7 mouse cellular contexts compared by ENCODE assay signal in the genomic region with DNA sequence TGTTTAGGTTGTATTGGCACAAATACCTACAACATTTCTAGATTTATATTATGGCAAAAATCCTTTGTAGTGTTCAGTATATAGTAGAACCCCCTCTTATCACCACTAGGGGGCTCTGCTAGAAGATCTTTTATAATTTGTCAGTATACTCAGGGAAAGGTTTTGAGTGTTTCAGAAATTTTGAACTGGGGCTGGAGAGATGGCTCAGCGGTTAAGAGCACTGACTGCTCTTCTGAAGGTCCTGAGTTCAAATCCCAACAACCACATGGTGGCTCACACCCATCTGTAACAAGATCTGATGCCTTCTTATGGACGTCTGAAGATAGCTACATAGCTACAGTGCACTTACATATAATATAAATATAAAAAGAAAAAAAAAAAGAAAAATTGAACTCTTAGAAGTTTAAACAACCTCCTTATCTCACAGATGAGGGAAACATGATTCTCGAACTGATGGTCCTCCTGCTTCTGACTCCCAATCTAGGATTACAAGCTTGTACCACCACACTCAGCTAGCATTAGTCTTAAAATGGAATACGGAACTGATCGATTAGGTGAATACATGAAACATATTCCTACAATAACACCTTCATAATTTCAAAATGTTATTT. TPM values are rescaled to one million over a fixed set of nuclear protein-coding genes. Genes with fewer than 3 reads are reported as not detected.
A peak's percentile ranks its signal among the peaks of the same experiment; 100 is the strongest.
DNase-seq lines count a peak whose midpoint lies in the region; TF ChIP-seq lines count a peak whose summit lies in the region.

No protein-coding gene starts in this region.

- intact Hi-C loops in left cerebral cortex, adult 2 months (cut with DNase I) = loop anchor here (2.0 to 5.0 kb wide), 2 partner anchors 98 to 227 kb away; a partner anchor contains a TSS
- intact Hi-C loops in left cerebral cortex, postnatal 4 days (cut with DNase I) = loop anchor here (5.0 kb wide), 1 partner anchor 43 kb away; a partner anchor contains a TSS

- peak; percentile 75 for TF ChIP-seq CTCF in left cerebral cortex, adult 2 months (IDR thresholded peaks at IDR 0.05)

- peak overlapping the region; percentile 96; the same call in 1 of the 2 replicates for H3K4me3 ChIP-seq in left cerebral cortex, adult 2 months

- H3K27ac ChIP-seq in left cerebral cortex, adult 2 months = no peak overlapping the region

- no peak for DNase-seq in left cerebral cortex, adult 2 months (ENCODE audit: extremely low spot score in 1 of 2, low spot score in 2 of 2)
- no peak for DNase-seq in left cerebral cortex, postnatal 4 days
- DNase-seq in MEL-GATA-1-ER (ENCODE audit: extremely low read depth, low read depth) = peak; percentile 82
- DNase-seq in cerebellum, adult 11 months = peak; percentile 34
- DNase-seq in induced T-regulatory cell, adult 2 months (ENCODE audit: low read depth) = peak; percentile 82
- peak; percentile 36 for DNase-seq in lung, postnatal 14 days
- peak; percentile 29 to 43 for DNase-seq in thymus, postnatal 36 days

RNA-seq across cellular contexts. Expression of a gene that starts 1.4 kb away (rescaled TPM):
- 100 to 1,000 TPM; 156 to 163 TPM for total RNA-seq in left cerebral cortex, adult 2 months (2021)
- 100 to 1,000 TPM; 125 to 132 TPM for total RNA-seq in left cerebral cortex, postnatal 4 days (2021)

RNA-seq across cellular contexts. Expression of a gene that starts 1.5 kb away (rescaled TPM):
- 100 to 1,000 TPM; 117 to 124 TPM for total RNA-seq in left cerebral cortex, adult 2 months (2021)
- total RNA-seq in left cerebral cortex, postnatal 4 days (2021) = 100 to 1,000 TPM; 149 to 162 TPM

RNA-seq across cellular contexts. Expression of a gene that starts 42.9 kb away (rescaled TPM):
- total RNA-seq in left cerebral cortex, adult 2 months (2021) = not detected
- not detected for total RNA-seq in left cerebral cortex, postnatal 4 days (2021)

Comparison
In these comparisons a context has a peak if more than half of its experiments do, and no peak if none do; other contexts are left out.
1. DNase-seq: peak in MEL-GATA-1-ER (single experiment), cerebellum, adult 11 months (single experiment), induced T-regulatory cell, adult 2 months (single experiment), lung, postnatal 14 days (single experiment) and thymus, postnatal 36 days (2 of 2); none in left cerebral cortex, adult 2 months (0 of 2) and left cerebral cortex, postnatal 4 days (single experiment).